Mouse (Mus musculus) layer of hippocampus, adult 8-10 months (tissue): ENCODE results near the gene Exoc6. TPM values are rescaled to one million over a fixed set of nuclear protein-coding genes. Genes with fewer than 3 reads are reported as not detected.

ENCODE experiments used
- DNase-seq, 2 experiments: peaks; one replicate each; pipeline ENCODE4 v3.0.0; 2022; ENCODE audit warnings: low spot score in 2 of 2
- total RNA-seq, 4 experiments: library from RNA; stranded (reverse); gene quantifications; 2 replicates each; pipeline ENCODE4 v1.2.4; 2022

Gene Exoc6
- total RNA-seq, 4 experiments from 2014 or later = 47.4 to 51.6 (median 48.0) TPM

GRCm38 (mm10) chr19:37726585-37726984 is 176.4 kb downstream of the Exoc6 start:
- no peak for DNase-seq

DNA sequence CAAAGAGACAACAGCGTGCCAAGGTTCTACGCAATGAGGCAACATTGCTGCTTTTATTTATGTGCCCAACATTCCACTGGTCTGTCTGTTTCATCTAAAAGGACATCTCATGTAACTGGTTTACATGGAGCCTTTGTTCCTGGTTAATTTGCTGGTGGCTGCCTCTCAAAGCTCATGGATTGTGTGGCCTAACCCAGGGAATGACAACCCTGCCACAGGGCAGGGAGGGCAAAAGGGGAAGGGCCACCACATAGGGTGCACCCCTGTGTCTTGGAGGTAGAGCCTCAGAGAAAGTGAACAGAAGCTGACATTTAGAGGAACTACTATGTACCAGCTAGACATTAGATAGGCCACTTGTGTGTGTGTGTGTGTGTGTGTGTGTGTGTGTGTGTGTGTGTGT is 177.1 kb downstream of the Exoc6 start:
- no peak for DNase-seq

Other genes starting within 250 kb of the Exoc6 start
- 10 to 100 TPM; 35.8 to 69.8 (median 40.3) TPM for gene Ide, start 212.6 kb upstream of the Exoc6 start, total RNA-seq
- 1 to 10 TPM in 1 of 4 experiments, under 1 TPM in 3; 0.43 to 1.0 (median 0.75) TPM for gene Kif11, start 174.0 kb upstream of the Exoc6 start, total RNA-seq
- gene Hhex, start 115.6 kb upstream of the Exoc6 start, total RNA-seq = 1 to 10 TPM; 1.5 to 7.7 (median 4.2) TPM
- under 1 TPM in 1 of 4 experiments, not detected in 3; 0.19 TPM for gene Cyp26c1, start 135.2 kb downstream of the Exoc6 start, total RNA-seq
- under 1 TPM; 0.51 to 0.74 (median 0.56) TPM for gene Cyp26a1, start 147.4 kb downstream of the Exoc6 start, total RNA-seq